Mouse (Mus musculus) adrenal gland, adult (tissue): Measurements from ENCODE around the gene Abcg8.

Experiments
- DNase-seq, 2 experiments: peaks; one replicate each; pipeline ENCODE4 v3.0.0; 2022 to 2023; ENCODE audit warnings: low spot score in 1 of 2; ENCODE audit not compliant: inconsistent age in 2 of 2

The Abcg8 gene

DNA sequence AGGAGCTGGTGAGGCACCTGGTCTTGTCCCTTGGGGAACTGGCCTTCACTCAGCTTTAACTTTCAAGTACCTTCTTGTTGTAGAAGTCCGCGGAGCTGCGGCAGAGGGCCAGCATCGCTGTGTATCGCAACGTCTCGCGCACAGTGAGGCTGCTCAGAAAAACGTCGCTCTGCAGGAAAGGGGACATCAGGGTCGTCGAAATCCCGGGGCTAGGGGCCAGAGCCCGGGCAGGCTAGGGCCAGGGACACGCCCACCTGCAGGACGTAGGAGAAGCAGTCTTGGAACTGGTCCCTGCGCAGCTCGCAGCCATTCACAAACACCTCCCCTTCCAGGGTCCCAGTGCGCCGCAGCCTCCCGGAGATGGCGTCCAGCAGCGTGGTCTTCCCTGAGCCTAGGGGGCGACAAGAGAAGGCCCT is at the start of gene Abcg8:
TSS of gene Abcg8 (plus strand) at position 352 of the 416 bp plus-strand sequence.
- DNase-seq: peak in 1 of 2 experiments; percentile 55

DNA sequence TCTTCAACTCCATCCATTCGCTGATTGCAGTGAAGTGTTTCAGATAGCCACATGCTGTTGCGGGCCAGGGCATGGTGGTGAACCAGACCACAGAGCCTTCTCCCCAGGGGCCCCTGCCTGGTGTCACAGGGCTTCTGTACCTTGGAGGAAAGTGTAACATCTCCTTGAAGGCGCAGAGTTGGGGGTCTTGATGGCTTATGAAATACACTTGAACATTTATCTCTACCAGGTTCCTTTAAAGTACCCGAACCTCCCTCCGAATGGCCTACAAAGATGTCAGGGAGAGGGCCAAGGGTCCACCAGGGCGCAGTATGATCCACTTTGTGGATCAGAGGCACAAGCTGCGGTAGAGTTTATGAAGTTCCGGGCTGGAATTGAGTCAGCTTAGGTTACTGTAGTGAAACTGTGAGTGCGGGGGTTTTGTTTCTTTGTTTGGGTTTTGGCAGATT is 49.2 kb upstream of the Abcg8 start:
- peak; percentile 23 to 55 for DNase-seq

DNA sequence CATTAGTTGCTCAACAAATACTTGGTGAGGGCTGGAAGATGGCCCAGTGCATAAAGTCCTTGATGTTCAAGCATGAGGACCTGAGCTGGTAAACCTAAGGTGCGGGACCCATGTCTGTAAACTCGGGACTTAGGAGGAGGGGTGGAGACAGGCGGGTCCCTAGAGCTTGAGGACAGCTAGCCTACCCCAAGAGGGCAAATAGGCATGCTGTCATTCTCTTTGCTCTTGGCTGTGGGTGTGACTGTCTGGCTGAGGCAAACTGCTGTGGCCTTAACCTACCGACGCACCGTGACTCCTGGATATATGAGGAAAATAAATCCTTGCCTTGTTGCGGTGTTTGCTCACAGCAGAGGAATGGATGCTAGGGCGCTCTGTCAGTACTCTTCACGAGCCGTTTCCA is 48.4 kb upstream of the Abcg8 start:
- DNase-seq: peak; percentile 65 to 76

DNA sequence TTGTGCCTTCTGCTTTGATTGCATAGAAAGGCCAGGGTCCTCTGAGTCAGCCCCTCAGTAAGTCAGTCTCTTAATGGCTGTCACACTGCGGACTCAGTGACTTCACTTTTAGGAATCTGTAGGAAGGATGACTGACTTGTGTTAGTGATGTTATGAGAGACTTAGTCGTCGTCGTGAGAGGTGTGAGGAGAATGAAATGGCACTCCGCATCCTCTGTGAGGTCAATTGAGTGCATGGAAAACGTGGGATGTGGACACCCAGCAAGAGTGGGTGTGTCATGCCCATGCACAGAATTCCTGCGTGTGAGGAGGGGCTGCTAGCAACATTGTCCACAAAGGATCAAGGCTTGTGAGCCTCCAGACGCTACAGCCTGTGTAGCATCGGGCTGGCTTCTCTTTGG is 47.5 kb upstream of the Abcg8 start:
- peak; percentile 52 to 74 for DNase-seq

DNA sequence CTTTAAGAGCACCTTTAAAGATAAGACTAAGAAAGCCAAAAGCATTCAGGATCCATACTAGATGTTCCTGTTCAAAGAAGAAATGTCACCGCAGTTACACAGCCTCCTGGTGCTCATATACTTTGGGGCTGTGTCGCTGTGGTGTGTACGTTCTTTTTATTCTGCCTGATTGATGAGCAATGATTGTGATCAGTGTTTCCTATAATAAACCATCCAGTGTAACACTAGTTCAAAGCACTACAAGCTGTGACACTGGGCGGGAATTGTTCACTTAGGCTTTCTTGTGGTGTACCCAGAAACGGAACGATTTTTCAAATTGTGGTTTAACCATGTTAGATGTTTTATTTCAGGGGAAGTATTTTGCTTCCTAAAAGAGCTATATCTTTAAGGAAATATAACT is 44.3 kb upstream of the Abcg8 start:
- no peak for DNase-seq

DNA sequence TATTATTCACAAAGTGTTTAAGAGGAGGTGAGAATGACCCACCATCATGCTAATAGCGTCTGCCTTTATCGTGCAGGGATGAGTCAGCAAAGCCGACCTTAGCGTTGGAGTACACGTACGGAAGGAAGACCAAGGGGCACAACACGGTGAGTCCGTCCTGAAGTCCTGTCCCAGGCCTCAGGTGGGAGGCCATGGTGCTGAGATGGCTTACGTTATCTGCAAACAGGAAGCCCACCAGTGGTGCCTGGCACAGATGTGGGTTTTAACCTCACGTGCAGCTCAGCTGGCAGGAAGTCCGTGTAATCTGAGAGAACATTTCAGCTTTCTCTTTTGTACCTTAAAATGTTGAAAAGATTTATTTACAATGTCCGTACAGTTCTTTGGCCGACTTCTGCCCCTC is 42.7 kb upstream of the Abcg8 start:
- no peak for DNase-seq

DNA sequence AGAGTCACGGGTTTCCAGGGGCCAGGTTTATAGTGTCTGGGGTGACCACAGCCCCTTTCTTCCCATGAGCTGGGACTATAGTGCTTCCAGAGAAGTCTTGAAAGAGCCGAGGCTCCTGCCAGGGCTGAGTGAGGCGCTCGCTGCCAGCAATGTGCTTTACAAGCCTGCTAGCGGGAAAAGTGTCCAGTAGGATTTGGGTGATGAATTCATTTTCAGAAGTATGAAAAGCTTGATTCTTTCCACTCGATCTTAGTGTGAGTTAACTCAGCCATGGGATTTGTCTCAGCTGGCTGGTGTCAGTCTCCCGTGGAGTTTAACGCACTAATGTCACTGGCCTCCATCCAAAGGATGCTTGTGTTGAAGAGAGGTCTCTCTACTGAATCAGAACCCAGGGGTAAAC is 39.8 kb upstream of the Abcg8 start:
- no peak for DNase-seq

DNA sequence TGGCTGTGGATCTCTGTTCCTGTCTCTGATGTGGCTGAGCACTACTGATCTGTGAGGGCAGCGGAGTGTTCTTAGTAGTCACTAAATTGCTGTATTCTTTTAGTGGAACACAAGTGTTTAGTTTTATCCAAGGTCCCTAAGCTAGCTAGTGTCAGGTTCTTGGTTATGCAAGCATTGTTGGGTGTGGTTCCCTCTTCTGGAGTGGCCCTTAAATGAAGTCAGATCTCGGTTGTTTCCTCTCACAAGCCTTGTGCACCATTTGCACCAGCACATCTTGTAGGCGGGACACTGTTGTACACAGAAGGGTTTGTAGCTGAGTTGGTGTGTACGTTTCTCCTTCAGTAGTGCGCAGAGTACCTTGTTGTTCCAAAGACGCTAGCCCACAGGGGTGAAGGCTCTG is 38.1 kb upstream of the Abcg8 start:
- no peak for DNase-seq

DNA sequence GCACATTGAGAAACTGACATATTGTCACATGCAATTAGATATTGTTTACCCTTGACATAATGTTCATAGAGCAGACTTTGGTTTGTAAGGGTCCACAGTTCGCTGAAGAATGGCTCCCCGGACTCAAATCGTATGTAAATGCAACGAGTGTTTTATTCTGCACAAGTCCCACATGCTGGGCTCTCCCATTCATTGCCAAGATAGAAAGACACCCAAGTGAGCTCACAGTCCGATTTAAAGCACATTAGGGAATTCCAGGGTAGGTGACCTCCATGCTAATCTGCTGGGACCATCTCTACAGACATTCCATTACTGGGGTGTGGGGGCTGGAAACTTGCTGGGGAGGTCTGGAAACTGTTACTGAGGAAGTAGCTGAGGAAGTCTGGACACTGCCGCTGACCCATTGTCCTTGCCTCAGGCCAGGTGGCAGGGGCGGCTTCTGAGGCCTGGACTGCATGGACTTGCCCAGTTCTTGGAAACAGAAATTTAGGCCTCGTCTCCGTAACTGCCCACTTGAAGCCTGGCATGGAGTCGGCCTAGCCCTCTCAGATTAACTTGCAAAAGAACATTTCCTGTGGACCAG is 36.2 kb upstream of the Abcg8 start:
- no peak for DNase-seq

DNA sequence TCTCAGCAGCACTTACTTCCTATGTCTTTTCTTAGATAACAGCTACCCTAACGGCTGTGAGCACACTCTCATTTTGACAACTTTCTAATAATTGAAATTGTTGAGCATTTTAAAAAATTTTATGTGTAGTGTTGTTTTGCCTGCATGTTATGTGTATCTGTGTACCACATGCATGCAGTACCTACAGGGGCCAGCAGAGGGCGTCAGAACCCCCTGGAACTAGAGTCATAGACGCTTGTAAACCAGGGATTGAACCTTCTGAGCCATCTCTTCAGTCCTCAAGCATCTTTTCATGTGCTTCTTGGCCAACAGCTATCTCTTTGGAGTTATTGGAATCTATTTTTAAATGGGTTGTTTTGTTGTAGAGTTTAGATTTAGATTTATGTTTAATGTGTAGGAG is 34.2 kb upstream of the Abcg8 start:
- DNase-seq: peak; percentile 30 to 76

DNA sequence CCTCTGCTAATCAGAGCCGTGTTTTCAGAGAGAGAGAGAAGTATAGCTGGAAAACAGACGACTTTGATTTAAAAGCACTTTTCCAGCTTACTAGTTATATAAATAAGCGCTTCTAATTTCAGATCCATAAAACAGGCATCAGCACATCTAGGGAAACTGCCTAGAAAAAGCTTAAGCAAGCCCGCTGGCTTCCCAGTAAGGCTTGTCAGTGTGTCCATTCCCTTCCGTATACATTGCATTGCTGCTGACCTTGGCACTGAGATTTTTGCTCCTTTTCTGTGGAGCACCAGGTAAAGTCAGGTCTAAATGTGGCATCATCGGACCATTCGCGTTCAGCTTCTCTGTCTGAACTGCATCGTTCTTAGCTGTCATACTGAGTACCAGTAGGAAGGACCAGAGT is 33.8 kb upstream of the Abcg8 start:
- no peak for DNase-seq

DNA sequence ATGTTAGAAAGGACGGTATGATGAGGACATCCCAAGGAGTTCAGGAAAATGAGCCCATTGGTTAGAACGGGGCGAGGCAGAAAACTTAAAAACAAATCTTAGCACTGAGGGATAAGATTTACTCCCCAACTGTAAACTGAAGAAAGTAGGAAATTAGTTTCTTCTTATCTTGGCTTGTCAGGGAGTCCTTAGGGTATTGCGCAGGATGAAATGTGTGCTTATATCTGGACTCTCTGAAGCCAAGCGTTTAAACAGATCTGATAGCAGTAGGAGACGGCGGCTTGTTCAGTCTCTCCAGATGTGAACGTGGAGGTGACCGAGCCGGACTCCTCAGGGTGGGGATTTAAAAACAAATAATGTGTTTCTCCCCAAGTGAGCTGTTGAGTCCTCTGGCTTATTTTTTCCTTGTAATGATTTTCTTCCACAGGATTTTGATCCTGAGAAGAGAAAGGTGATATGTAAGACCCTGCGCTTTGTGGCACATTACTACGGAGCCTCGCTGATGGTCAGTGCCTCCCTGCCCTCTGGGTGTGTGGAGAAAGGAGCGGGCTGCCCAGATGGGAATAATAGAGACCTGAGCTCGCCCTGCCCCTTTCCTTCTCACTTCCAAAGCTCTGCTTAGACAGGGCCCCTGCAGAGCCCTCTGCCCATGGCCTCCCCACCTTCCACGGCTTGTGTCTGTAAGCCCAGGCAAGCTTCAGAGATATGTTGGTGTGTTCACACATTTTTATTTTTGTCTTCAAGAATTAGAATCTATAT is 31.6 kb upstream of the Abcg8 start:
- DNase-seq: no peak

DNA sequence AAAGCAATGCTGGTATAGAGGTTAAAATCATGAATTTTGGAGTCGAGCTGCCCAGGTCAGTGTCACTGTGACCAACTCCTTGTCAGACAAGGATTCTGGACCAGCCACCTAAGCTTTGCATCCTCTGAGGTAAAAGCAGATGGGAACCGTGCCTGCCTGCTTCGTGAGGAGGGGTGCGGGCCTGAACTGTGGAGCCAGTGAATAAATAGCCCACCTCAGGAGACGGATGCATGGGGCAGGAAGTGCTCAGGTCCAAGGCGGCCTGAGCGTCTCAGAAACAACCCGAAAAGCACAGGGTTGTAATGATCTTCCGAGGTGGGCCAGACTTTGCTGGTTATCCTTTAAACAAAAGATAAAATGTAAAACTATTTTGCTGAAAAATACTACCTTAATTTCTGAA is 31.0 kb upstream of the Abcg8 start:
- no peak for DNase-seq

DNA sequence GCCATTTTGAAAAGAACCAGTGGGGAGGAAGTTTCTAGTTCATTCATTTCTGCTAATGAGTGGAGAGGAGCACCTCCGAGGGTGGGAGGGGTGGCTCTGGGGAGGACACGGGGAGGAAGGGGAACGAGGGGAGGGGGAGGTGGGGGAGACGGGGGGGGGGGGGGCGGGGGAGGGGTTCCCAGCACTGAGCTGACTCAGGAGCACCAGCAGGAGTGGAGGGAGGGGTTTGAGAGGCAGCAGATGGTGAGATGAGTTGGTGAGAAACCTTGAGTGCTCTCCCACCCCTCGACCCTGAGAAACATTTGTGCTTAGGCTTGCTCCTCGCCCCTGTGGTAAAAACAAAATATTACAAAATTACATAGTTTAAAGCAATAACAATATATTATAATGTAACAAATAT is 30.2 kb upstream of the Abcg8 start:
- no peak for DNase-seq

DNA sequence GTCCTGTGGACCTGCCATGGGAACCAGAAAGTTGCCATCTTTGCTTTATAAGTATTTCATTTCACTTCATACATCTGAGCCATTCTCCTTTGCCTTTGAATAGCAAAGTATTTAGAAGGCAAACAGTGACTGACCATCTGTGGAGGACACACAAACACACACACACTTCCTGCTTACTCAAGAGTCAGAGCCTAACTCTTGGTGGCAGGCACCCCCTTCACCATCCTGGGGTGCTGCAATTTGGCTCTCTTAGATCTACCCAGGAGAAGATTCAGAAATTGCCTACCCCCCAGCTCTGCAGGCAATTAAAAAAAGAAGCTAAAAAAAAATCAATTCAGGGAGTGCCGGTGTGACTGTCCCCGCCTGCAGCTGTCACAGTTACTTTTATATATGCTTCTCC is 29.6 kb upstream of the Abcg8 start:
- no peak for DNase-seq

DNA sequence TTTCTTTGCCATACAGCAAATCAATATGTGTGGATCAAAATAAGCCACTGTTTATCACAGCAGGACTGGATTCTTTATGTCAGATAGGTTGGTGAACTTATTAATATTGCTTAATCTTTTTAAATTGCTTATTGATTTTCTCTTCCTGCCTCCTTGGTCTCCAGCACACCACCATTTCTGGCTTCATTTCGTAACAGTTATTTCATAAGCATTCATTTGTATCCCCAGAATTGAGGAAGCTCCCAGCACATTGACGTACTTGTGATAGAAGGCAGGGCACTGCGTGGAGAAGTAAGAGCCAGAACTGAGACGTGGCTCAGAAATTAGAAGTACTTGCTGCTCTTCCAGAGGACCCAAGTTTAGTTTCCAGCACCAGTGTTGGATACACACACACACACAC is 28.5 kb upstream of the Abcg8 start:
- no peak for DNase-seq

DNA sequence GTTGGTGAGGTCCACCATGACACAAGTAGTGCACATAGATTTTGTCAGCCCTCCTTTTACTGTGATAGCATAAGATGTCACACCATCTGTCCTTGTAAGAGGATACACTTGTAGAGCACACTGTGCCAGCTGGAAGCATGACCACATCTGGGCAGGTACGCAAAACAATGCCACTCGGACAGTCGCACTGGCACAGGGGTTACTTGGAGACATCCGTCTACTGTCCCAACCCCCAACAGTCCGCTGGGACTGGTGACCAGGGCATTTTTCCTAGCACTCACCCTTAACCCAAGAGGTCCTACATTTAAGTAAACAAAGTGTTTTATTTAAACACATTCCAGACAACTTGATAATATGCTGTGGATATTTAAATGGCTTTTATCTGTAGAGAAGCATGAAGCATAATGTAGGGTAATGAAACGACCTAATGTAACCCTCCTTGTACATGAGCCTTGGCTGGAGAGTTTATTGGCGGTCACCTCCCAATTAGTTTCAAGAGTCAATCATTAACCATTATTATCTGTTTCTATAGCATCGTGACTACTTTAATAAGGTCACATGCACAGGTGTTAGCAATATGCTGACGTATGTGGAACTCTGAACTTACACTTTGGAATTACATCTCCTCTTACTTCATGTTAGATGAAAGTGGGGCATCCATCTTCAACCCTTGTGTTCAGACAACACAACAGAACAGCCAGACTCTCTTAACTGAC is 25.6 kb upstream of the Abcg8 start:
- no peak for DNase-seq

DNA sequence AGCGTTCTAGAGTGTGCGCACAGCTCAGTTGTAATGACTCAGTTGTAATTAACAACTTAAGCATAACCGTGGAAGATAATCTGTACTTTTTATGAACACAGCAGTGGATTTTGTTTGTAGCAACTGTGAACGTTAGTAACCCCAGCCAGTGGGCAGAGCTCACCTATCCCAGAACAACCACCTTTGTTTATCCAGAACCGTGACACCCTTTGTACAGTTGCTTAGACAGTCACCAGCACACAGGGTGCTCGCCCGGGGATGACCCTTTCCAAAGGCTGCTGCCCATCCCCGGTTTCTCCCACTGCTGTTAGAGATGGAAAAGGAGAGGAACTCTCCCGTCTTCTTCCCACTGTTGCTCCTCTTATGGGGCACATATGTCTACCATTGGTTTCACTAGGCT is 22.6 kb upstream of the Abcg8 start:
- no peak for DNase-seq

DNA sequence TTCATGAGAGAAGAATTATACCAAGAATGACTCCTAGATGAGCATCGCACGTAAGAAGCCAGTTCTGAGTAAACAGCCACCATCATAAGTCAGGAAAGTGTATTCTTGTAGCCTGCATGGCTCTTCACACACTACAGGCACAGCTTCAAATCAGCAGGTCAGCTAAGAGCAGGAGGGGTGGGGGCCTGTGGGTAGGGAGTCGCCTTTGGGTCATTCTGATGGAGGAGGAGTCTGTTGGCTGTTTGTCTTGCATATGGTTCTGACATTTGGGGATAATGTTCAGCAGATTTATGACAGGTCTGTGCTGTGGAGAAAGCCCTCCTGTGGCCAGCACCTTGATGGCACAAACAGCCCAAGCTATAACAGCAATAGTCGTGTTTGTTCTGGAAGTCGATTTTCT is 19.9 kb upstream of the Abcg8 start:
- DNase-seq: no peak

DNA sequence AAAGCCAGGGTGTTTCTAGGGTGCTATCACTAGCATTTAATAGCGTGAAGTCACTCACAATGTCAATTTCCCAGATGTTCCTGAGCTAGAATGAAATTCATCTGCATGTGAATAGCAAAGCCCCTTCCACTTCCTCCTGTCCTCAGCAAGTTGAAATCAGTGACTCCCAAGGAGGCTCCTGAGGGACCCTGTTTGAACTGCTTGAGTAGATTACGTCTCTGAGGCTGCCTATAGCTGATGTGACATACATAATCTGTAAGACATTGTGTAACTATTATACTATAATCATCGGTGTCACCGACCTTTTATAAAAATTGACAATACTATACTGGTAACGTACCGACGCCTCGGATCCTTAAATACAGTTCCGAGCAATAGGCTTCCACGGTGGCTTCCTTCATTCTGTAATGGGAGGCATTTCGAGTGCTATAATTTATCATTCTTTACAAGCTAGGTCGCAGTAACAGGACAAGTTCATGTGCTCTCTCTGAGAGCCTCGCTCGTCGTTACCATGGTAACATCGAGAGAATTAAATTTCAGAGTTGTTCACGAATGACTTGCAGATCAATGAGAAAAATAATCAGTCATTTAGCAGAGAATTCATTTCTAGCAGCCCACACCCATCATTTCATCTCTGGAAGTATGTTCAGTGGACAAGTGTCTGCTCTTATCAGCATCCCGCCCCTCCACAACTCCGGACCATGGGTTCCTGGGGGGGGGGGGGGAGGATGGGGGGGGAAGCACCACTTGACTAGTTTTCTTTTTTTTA is 19.3 kb upstream of the Abcg8 start:
- DNase-seq: no peak

DNA sequence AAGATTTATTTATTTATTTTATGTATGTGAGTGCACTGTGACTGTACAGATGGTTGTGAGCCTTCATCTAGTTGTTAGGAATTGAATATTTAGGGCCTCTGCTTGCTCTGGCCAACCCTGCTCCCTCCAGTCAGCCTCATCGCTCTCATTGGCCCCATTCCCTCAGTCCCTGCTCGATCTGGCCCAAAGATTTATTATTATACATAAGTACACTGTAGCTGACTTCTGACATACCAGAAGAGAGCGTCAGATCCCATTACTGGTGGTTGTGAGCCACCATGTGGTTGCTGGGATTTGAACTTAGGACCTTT is 18.7 kb upstream of the Abcg8 start:
- DNase-seq: no peak

DNA sequence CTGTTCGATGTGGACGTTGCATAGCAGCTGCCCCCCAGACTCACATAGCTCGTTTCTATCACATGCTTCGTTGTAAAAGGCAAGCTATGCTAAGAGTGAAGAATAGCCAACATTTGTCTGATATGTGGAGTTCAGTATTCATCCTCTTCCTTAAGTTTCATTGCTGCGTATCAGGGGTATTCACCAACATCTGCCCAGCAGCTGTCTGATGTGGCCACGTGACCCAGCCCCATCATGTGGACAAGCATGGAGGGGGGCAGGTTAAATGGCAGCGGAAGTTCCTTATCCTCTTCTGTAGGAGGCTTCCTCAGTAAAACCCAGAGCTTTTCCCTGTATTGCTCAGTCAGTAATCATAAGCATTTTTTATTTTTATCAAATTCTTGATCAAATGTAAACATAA is 18.3 kb upstream of the Abcg8 start:
- no peak for DNase-seq
